Mouse (Mus musculus) hindbrain, embryonic 15.5 days (tissue): ENCODE measurements around the gene Rnf111. TPM values are rescaled to one million over a fixed set of nuclear protein-coding genes. Genes with fewer than 3 reads are reported as not detected.

Experiments used
- ATAC-seq: fragments of 200-750 bp; cut with Nextera tagmentation; 2 replicates; pipeline ENCODE4 v1.8.0; 2017; ENCODE audit warnings: low read depth, moderate number of reproducible peaks, moderate TSS enrichment; ENCODE audit not compliant: low FRiP score
- H3K27ac ChIP-seq: fragments of 300-500 bp; sonication (generic); replicated peaks from 2 replicates; pipeline ENCODE4 v1.5.1; 2015; ENCODE audit warnings: mild to moderate bottlenecking, inconsistent platforms
- H3K27me3 ChIP-seq: fragments of 300-500 bp; sonication (generic); 2 replicates; pipeline ENCODE4 v1.6.1; 2015; ENCODE audit warnings: control low read depth, inconsistent platforms
- H3K36me3 ChIP-seq: fragments of 300-500 bp; sonication (generic); 2 replicates; pipeline ENCODE4 v1.6.1; 2015; ENCODE audit warnings: control low read depth, inconsistent platforms
- H3K4me1 ChIP-seq: fragments of 300-500 bp; sonication (generic); replicated peaks from 2 replicates; pipeline ENCODE4 v1.6.1; 2015; ENCODE audit warnings: control low read depth, inconsistent platforms
- H3K4me2 ChIP-seq: fragments of 300-500 bp; sonication (generic); 2 replicates; pipeline ENCODE4 v1.6.1; 2015; ENCODE audit warnings: moderate library complexity, mild to moderate bottlenecking, inconsistent platforms
- H3K4me3 ChIP-seq: fragments of 300-500 bp; sonication (generic); 2 replicates; pipeline ENCODE4 v1.5.1; 2015; ENCODE audit warnings: mild to moderate bottlenecking, inconsistent platforms
- H3K9ac ChIP-seq: fragments of 300-500 bp; sonication (generic); 2 replicates; pipeline ENCODE4 v1.6.1; 2015; ENCODE audit warnings: inconsistent platforms
- H3K9me3 ChIP-seq: fragments of 300-500 bp; sonication (generic); 2 replicates; pipeline ENCODE4 v1.6.1; 2016; ENCODE audit warnings: control low read depth, inconsistent platforms
- WGBS: fragments of 180-500 bp; shearing (Covaris S2); methylation state at CpG from one replicate; pipeline ENCODE4 v1.1.7; 2015; 5-methylcytosine and 5-hydroxymethylcytosine counted together
- polyA plus RNA-seq: library from polyadenylated mRNA; unstranded; fragments of >200 nt; fragmentation: Nextera tagmentation; extraction: Ambion mirVana; gene quantifications from 2 replicates; pipeline ENCODE4 v1.2.1, GENCODE M21; 2015

Gene Rnf111
- polyA plus RNA-seq, 1 experiment from 2014 or later: 33.6 TPM

DNA sequence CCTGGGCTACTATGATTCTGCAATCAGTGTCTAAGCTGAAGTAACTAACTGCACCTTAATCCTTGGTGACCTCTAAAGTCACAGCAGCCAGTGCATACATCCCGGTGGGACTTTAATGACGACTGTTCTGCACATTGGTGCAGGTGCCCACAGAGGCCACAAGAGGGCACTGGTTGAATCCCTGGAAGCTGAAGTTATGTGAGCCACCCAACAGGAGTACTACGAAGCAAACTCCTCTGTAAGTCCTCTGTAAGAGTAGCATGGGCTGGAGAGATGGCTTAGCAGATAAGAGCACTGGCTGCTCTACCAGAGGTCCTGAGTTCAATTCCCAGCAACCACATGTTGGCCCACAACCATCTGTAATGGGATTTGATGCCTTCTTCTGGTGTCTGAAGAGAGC lies 87.1 kb downstream of the Rnf111 start:
- H3K36me3 ChIP-seq: peaks cover 6% of the 10 kb centered on the region; the same call in 1 of the 2 replicates
- no peak overlapping the region for H3K27ac ChIP-seq
- H3K4me2 ChIP-seq: no peak overlapping the region
- no peak for ATAC-seq
- no peak overlapping the region for H3K9ac ChIP-seq
- H3K4me3 ChIP-seq: no peak overlapping the region
- H3K27me3 ChIP-seq: no peaks in the 10 kb centered on the region
- H3K9me3 ChIP-seq: no peaks in the 10 kb centered on the region
- peaks cover 6% of the 10 kb centered on the region for H3K4me1 ChIP-seq
- WGBS: 84% methylated on average over 3 of the region's 3 CpGs

DNA sequence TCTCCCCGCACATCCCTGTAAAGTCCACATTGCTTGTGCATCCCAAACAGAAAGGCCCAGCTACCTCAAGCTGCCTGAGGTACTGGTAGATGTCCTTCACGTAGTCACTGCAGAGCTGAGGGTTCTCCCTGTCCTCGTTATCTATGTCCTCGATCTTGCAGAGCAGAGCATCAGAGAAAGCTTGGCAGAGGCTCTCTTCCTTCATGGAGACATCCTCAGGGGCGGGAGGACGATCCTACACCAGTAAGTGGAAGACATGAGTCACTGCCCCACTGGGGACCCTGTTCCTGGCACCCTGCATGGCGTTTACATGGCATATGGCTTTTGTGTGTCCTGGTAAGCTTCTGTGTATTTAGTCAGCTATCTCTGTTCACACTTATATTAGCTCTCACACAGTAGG lies 90.5 kb downstream of the Rnf111 start:
- H3K27me3 ChIP-seq: no peaks in the 10 kb centered on the region
- no peak overlapping the region for H3K9ac ChIP-seq
- peaks cover 15% of the 10 kb centered on the region for H3K36me3 ChIP-seq
- no peak overlapping the region for H3K4me2 ChIP-seq
- no peaks in the 10 kb centered on the region for H3K4me1 ChIP-seq
- WGBS: 94% methylated on average over 7 of the region's 7 CpGs
- no peak for ATAC-seq
- no peak overlapping the region for H3K27ac ChIP-seq
- no peaks in the 10 kb centered on the region for H3K9me3 ChIP-seq
- no peak overlapping the region for H3K4me3 ChIP-seq

- Histone ChIP-seq H3K27ac (no peak overlapping the region), H3K9ac (no peak overlapping the region), H3K9me3 (no peaks in the 10 kb centered on the region), H3K4me2 (no peak overlapping the region), H3K36me3 (peaks cover 21% of the 10 kb centered on the region), H3K4me3 (no peak overlapping the region), H3K27me3 (no peaks in the 10 kb centered on the region), H3K4me1 (no peaks in the 10 kb centered on the region)
- ATAC-seq: no peak
- 87% methylated on average over 11 of the region's 11 CpGs for WGBS
Measured at GRCm38 (mm10) chr9:70410668-70411067, 92.9 kb downstream of the Rnf111 start.

DNA sequence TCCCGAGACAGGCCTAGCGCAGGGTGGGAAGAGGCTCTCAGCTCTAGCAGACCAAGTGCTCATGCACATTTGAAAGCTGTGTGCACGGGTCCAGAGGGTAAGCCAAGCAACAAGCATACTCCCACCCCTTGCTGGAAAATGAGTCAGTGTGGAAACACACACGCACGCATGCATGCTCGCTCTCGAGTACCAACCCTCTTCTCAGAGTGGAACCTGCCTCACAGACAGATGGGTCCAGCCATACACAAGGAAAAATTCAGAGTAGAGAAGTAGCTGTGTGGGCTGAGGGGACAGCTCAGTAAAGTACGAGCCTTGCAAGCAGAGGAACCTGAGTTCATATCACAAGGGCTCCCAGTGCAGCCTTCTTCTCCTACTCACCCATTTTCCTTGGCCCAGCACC lies 93.8 kb downstream of the Rnf111 start:
- H3K9me3 ChIP-seq: no peaks in the 10 kb centered on the region
- H3K36me3 ChIP-seq: peaks cover 21% of the 10 kb centered on the region
- H3K4me2 ChIP-seq: no peak overlapping the region
- H3K9ac ChIP-seq: no peak overlapping the region
- ATAC-seq: no peak
- no peaks in the 10 kb centered on the region for H3K4me1 ChIP-seq
- no peaks in the 10 kb centered on the region for H3K27me3 ChIP-seq
- H3K4me3 ChIP-seq: no peak overlapping the region
- WGBS: 95% methylated on average over 8 of the region's 8 CpGs
- no peak overlapping the region for H3K27ac ChIP-seq

- 89% methylated on average over 3 of the region's 3 CpGs for WGBS
- ATAC-seq: no peak
- peaks cover 21% of the 10 kb centered on the region for H3K36me3 ChIP-seq
Measured at GRCm38 (mm10) chr9:70408791-70409190, 94.7 kb downstream of the Rnf111 start.

DNA sequence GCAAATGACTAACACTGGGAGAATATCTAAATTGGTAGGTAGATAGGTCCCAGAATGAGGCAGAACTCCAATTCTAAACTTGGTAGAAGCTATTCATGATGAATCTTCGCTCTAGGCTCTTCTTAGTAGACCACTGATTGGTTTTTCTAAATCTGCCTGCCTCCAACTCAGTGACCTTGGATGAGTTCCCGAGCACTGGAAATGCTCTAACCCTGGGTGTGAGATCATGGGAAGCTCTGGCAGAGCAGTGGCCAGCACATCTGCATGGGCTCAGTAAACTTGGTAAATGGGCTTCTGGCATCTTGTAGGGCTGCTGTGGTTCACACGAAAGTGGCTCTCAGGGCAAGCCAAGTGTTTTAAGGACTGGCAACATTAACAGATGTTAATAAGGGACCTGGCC lies 96.9 kb downstream of the Rnf111 start:
- H3K4me3 ChIP-seq: no peak overlapping the region
- no peaks in the 10 kb centered on the region for H3K27me3 ChIP-seq
- H3K9ac ChIP-seq: no peak overlapping the region
- no peaks in the 10 kb centered on the region for H3K9me3 ChIP-seq
- H3K4me2 ChIP-seq: no peak overlapping the region
- H3K27ac ChIP-seq: no peak overlapping the region
- H3K36me3 ChIP-seq: peaks cover 21% of the 10 kb centered on the region
- 92% methylated on average over 3 of the region's 3 CpGs for WGBS
- no peak for ATAC-seq
- H3K4me1 ChIP-seq: no peaks in the 10 kb centered on the region

More at GRCm38 (mm10) chr9:70408791-70409190, 94.7 kb downstream of the Rnf111 start:
- no peak overlapping the region for H3K27ac ChIP-seq
- H3K27me3 ChIP-seq: no peaks in the 10 kb centered on the region
- H3K4me3 ChIP-seq: no peak overlapping the region
- no peaks in the 10 kb centered on the region for H3K4me1 ChIP-seq
- H3K9ac ChIP-seq: no peak overlapping the region
- no peak overlapping the region for H3K4me2 ChIP-seq
- H3K9me3 ChIP-seq: no peaks in the 10 kb centered on the region

DNA sequence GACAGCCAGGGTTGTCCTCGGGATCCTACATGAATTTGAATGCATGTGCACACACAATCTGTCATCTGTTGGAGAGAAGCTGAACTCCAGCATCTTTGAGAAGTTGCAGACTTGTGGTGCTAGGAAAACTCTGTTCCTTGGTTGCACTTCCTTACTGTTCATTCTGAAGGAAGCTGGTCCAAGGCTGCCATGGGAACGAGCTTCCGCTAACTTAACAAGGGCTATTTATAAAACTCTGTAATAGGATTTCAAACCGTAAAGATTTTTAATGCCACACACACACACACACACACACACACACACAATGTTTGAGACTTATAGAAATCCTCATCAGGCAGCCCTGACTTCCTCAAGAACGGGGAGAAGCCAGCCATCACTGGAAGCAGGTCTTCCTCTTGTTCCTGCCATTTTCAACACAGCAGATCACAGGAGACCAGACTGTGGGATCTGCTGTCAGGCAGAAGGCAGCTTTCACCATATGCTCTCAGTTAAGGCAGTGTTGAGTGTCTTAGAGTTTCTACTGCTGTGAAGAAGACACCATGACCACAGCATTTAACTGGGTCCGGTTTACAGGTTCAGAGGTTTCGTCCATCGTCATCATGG lies 101.5 kb downstream of the Rnf111 start:
- peaks cover 2% of the 10 kb centered on the region; the same call in 1 of the 2 replicates for H3K36me3 ChIP-seq
- H3K4me3 ChIP-seq: no peak overlapping the region
- H3K9ac ChIP-seq: no peak overlapping the region
- H3K27ac ChIP-seq: no peak overlapping the region
- no peaks in the 10 kb centered on the region for H3K27me3 ChIP-seq
- WGBS: 88% methylated on average over 8 of the region's 8 CpGs
- no peak for ATAC-seq
- H3K4me2 ChIP-seq: no peak overlapping the region
- no peaks in the 10 kb centered on the region for H3K9me3 ChIP-seq
- H3K4me1 ChIP-seq: no peaks in the 10 kb centered on the region

GRCm38 (mm10) chr9:70396083-70396482 lies 107.4 kb downstream of the Rnf111 start:
- no peak for ATAC-seq
- H3K4me2 ChIP-seq: no peak overlapping the region
- H3K27ac ChIP-seq: no peak overlapping the region
- no peak overlapping the region for H3K4me3 ChIP-seq
- peaks cover 5% of the 10 kb centered on the region; the same call in 1 of the 2 replicates for H3K4me1 ChIP-seq
- H3K27me3 ChIP-seq: no peaks in the 10 kb centered on the region
- H3K9ac ChIP-seq: no peak overlapping the region
- 85% methylated on average over 2 of the region's 2 CpGs for WGBS
- H3K36me3 ChIP-seq: no peaks in the 10 kb centered on the region
- no peaks in the 10 kb centered on the region for H3K9me3 ChIP-seq

DNA sequence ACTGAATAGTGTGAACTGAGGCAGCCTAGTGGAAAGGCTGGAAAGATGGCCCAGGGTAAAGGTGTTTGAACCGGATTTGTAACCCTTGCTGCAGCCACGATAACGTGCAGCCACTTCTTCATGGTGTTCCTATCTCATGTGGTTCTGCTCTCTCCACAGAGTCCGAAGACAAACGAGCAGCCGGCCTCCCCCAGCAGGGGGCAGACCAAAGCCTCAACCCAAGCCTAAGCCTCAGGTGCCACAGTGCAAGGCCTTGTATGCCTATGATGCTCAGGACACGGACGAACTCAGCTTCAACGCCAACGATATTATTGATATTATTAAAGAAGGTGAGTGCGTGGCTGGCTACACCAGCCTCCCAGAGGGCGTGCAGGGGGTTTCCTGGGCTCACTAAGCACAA lies 107.9 kb downstream of the Rnf111 start:
- WGBS: 86% methylated on average over 12 of the region's 12 CpGs
- ATAC-seq: no peak
- H3K27ac ChIP-seq: no peak overlapping the region

GRCm38 (mm10) chr9:70392563-70392907 lies 111.0 kb downstream of the Rnf111 start:
- ATAC-seq: peak; percentile 88
- H3K27ac ChIP-seq: no peak overlapping the region
- no peak overlapping the region; the same call in 1 of the 2 replicates for H3K4me2 ChIP-seq
- H3K4me1 ChIP-seq: peaks cover 5% of the 10 kb centered on the region; the same call in 1 of the 2 replicates
- H3K9ac ChIP-seq: no peak overlapping the region
- H3K4me3 ChIP-seq: no peak overlapping the region
- no peaks in the 10 kb centered on the region for H3K27me3 ChIP-seq
- no peaks in the 10 kb centered on the region for H3K36me3 ChIP-seq
- 17% methylated on average over 6 of the region's 6 CpGs for WGBS
- H3K9me3 ChIP-seq: no peaks in the 10 kb centered on the region

More for the DNA sequence above, 107.9 kb downstream of the Rnf111 start:
- Histone ChIP-seq H3K9ac (no peak overlapping the region), H3K4me2 (no peak overlapping the region), H3K4me1 (peaks cover 5% of the 10 kb centered on the region; the same call in 1 of the 2 replicates), H3K4me3 (no peak overlapping the region), H3K9me3 (no peaks in the 10 kb centered on the region), H3K36me3 (no peaks in the 10 kb centered on the region), H3K27me3 (no peaks in the 10 kb centered on the region)

DNA sequence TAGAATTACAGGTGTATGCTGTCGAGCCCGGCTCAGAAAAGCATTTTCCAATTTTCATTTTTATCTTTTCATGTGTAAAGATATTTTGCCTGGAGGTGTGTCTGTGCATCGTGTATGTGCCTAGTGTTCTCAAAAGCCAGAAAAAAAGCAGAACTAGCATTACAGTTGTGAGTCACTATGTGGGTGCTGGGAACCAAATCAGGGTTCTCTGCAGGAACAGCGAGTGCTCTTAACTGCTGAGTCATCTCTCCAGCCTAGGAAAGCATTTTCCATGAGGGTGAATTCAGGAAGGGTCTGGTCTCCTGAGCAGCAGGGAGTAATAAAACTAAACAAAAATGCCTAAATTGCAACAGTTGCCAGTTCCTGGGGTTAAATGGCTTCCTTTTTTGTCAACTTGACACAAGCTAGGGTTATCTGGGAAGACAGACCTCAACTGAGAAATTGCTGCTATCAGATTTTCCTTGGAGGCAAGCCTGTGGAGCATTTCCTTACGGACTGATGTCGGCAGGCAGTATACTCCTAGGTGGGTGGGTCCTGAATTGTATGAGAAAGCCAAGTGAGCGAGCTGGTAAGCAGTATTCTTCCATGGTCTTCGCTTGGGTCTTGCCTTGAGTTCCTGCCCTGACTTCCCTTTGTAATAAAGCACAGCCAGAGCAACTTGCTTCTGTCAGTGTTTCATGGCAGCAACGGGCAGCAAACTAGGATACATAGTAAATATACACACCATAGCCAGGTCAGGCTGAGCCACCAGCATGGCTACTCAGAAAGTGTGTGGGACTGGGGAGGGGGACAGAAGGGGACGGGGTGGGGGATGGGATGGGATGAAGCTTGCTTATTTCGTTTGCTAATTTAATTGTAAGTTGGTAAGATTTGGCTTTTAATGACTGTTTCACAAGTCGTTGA lies 111.6 kb downstream of the Rnf111 start:
- no peak overlapping the region for H3K9ac ChIP-seq
- H3K4me1 ChIP-seq: peaks cover 5% of the 10 kb centered on the region; the same call in 1 of the 2 replicates
- H3K4me3 ChIP-seq: no peak overlapping the region
- H3K27me3 ChIP-seq: no peaks in the 10 kb centered on the region
- H3K27ac ChIP-seq: no peak overlapping the region
- no peak overlapping the region; the same call in 1 of the 2 replicates for H3K4me2 ChIP-seq
- 80% methylated on average over 12 of the region's 12 CpGs for WGBS
- no peaks in the 10 kb centered on the region for H3K36me3 ChIP-seq
- peak; percentile 68 for ATAC-seq
- no peaks in the 10 kb centered on the region for H3K9me3 ChIP-seq

DNA sequence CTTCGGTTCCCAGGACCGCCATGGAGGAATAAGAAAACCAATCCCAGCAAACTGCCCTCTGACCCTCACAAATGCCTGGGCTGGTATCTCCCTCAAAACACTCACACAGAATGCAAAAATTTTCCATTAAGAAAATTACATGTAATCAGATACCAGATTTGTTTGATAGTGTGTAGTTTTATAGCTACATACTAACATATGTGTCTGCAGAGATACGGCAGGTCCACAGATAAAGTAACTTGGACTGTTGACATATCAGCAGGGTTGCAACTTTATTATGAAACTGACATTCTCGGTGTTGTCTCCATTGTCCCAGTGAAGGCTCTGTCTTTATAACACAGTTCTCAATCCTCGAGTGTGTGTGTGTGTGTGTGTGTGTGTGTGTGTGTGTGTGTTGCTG lies 112.5 kb downstream of the Rnf111 start:
- H3K4me2 ChIP-seq: no peak overlapping the region
- WGBS: 92% methylated on average over 5 of the region's 5 CpGs
- no peaks in the 10 kb centered on the region for H3K9me3 ChIP-seq
- no peak for ATAC-seq
- H3K27me3 ChIP-seq: no peaks in the 10 kb centered on the region
- no peaks in the 10 kb centered on the region for H3K36me3 ChIP-seq
- H3K4me1 ChIP-seq: peaks cover 5% of the 10 kb centered on the region; the same call in 1 of the 2 replicates
- no peak overlapping the region for H3K4me3 ChIP-seq
- H3K9ac ChIP-seq: no peak overlapping the region
- no peak overlapping the region for H3K27ac ChIP-seq
